Mouse (Mus musculus): ENCODE data around the gene Ccdc148.

DNA sequence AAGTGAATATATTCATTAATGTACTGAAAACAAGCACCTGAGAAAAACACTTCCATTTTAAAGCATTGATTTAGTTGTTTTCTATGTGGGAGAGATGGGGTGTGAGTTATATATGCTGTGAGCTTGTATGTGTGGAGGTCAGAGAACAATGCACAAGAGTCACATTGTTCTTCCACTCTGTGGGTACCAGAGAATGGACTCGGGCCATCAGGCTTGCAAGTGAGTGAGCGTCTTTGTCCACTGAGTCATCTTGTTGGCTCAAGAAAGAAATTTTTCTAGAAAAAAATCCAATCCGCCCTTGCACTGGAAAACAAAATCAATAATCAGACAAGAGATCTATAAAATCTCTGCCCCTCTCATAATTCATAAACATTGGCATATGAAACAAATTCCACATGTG lies 135.9 kb downstream of the Ccdc148 start:
- TF ChIP-seq POLR2A (IDR thresholded peaks at IDR 0.05; ENCODE audit: insufficient read length, low read depth) (no peak), POLR2AphosphoS2 (IDR thresholded peaks at IDR 0.05; ENCODE audit: insufficient read length, low read depth) (no peak), MAX (IDR thresholded peaks at IDR 0.05; ENCODE audit: low read depth) (no peak), TCF3 (IDR thresholded peaks at IDR 0.05; ENCODE audit: insufficient read length, low read depth) (no peak), TCF12 (IDR thresholded peaks at IDR 0.05; ENCODE audit: insufficient read depth, poor library complexity, severe bottlenecking) (no peak), E2F4 (IDR thresholded peaks at IDR 0.05; ENCODE audit: insufficient read depth) (no peak), CEBPB (IDR thresholded peaks at IDR 0.05; ENCODE audit: insufficient read depth, poor library complexity, severe bottlenecking) (no peak), MYOD1 (IDR thresholded peaks at IDR 0.05; ENCODE audit: control insufficient read depth in 1 of 3, insufficient read length in 2 of 3, low read depth in 2 of 3) (no peak), MYOG (IDR thresholded peaks at IDR 0.05; ENCODE audit: control insufficient read depth in 1 of 3, insufficient read depth in 1 of 3, insufficient read length in 2 of 3, low read depth in 2 of 3) (no peak)

All from myocyte (in vitro differentiated cells).